Mouse (Mus musculus): Measurements from ENCODE around the gene Sf3a3.

DNA sequence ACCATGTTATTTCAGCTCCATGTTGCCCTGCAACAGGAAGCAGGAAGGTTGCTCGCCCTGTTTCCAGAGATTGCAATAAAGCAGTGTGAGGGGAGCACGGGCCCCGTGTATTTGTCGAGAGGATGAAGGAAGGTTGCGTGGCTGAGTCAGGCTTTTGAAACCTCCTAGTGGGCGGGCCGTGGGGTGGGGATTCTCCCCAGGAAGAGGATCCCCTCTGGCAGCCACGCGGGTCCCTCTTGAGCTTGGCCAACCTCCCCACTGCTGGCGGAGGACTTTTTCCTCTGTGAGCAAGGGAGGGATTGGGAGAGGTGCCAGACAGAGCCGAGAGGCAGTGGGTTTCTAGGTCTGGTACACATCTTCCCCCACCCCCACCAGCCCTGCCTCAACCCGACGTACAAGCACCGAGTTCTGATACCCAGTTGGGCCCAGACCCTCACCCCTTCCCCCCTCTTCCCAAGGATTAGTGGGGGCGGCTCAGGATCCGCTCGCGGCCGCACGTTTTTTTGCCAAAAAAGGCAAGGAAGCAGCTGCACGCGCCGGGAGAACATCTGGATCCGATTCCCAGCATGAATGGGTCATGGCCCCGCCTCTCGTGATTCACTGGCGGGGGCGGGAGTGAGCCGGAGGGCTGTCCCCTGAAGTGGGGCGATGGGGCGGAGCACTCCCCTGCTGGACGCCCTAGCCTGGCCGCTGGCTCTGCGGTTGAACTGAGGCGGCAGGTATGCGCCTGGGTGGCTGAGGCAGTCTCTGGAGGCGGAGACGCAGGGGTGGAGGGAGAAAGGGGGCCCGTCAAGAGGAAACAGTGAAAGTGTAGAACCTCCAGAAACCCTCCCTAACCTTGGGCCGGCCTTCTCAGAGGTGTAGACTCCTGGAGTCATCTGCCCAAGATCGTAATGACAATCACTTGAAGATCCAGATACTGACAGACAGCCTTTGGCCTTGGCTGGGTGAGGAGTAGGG lies 5.8 kb upstream of the Sf3a3 start:
- TF ChIP-seq CTCF (IDR thresholded peaks at IDR 0.05; ENCODE audit: low read depth, low read length) (no peak), GATA1 (IDR thresholded peaks at IDR 0.05; ENCODE audit: borderline replicate concordance, low read length) (no peak), TAL1 (conservative IDR thresholded peaks at IDR 0.05; ENCODE audit: low read depth, low read length) (no peak), POLR2AphosphoS5 (IDR thresholded peaks at IDR 0.05; ENCODE audit: insufficient replicate concordance, low read depth, low read length) (no peak), GATA2 (IDR thresholded peaks at IDR 0.05; ENCODE audit: borderline replicate concordance, low read depth, low read length) (no peak)
